ENCODE assay signal across 8 mouse cellular contexts in the genomic region with DNA sequence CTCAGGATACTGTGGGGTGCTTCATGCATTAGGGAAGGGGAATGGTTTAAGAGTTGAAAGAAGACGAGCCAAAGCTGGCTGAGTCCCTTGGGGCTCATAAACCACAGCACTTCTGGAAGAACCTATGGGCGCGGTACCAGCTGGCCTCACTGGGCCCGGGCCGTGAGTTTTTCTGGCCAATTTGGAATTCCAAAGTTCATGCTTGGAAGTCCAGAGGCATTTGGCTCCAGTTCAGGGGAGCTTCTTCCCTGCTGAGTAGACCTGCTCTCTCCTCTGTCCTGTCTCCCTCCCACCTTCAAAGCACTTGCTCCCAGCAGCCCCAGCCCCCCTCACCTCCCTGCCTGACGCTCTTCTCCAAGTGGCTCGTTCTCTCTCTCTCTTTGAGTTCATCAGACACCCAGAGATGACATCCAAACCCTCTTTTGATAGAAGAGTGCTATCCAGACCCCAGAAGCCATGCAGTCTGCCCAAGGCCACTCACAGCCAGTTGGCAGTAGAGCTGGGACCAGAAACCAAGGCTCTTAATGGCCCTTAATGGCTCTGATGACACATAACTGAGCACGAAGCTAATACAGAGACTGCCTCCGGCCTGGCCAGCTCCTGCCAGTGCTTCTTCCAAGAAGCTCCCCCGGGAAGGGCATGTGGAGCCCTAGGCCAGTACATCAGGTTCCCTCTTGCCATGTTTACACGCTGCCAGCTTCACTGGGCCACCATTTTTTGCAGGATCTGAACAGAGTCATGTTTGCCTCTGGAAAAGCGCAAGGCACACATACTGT.
DNase-seq lines count a peak whose midpoint lies in the region; ATAC-seq lines count a peak whose summit lies in the region.

No protein-coding gene starts in this region.

- H3K36me3 ChIP-seq in midbrain, embryonic 12.5 days: 0 out of 2 replicates have a peak, but pooled peaks cover 4% of the 10 kb centered on the region
- H3K36me3 ChIP-seq in midbrain, embryonic 11.5 days (ENCODE audit: control insufficient read depth, insufficient read depth, low read length): no peaks in the 10 kb centered on the region
- peaks cover 45% of the 10 kb centered on the region for H3K36me3 ChIP-seq in hindbrain, embryonic 10.5 days
- no peaks in the 10 kb centered on the region for H3K36me3 ChIP-seq in neural tube, embryonic 14.5 days (ENCODE audit: control insufficient read depth, insufficient read depth, low read length)

- 88% methylated on average over 12 of the region's 12 CpGs for WGBS in midbrain, embryonic 12.5 days
- WGBS in midbrain, embryonic 11.5 days: 94% methylated on average over 12 of the region's 12 CpGs
- 92% methylated on average over 12 of the region's 12 CpGs for WGBS in hindbrain, embryonic 10.5 days
- WGBS in neural tube, embryonic 14.5 days: 64% methylated on average over 12 of the region's 12 CpGs

- H3K27ac ChIP-seq in midbrain, embryonic 12.5 days (replicated peaks): peak overlapping the region; percentile 79
- no peak overlapping the region for H3K27ac ChIP-seq in midbrain, embryonic 11.5 days (ENCODE audit: low read depth, low read length)
- H3K27ac ChIP-seq in hindbrain, embryonic 10.5 days: peak overlapping the region; percentile 74
- H3K27ac ChIP-seq in neural tube, embryonic 14.5 days (ENCODE audit: low read depth, low read length): no peak overlapping the region

- no peak for ATAC-seq in midbrain, embryonic 12.5 days (ENCODE audit: low FRiP score, low read depth)
- ATAC-seq in midbrain, embryonic 11.5 days (ENCODE audit: low FRiP score): no peak
- peak; percentile 58 for ATAC-seq in neural tube, embryonic 14.5 days (ENCODE audit: low read depth)
- ATAC-seq in cerebellum, adult (ENCODE audit: insufficient number of reproducible peaks, low FRiP score, low TSS enrichment): no peak

- peaks cover 71% of the 10 kb centered on the region for H3K4me1 ChIP-seq in midbrain, embryonic 12.5 days
- H3K4me1 ChIP-seq in midbrain, embryonic 11.5 days (ENCODE audit: control insufficient read depth, insufficient read depth, low read length): peaks cover 54% of the 10 kb centered on the region
- peaks cover 82% of the 10 kb centered on the region for H3K4me1 ChIP-seq in hindbrain, embryonic 10.5 days (replicated peaks)
- H3K4me1 ChIP-seq in neural tube, embryonic 14.5 days (ENCODE audit: control insufficient read depth, insufficient read depth, low read length): peaks cover 28% of the 10 kb centered on the region

- no peak overlapping the region for H3K4me2 ChIP-seq in midbrain, embryonic 12.5 days (replicated peaks)
- no peak overlapping the region for H3K4me2 ChIP-seq in midbrain, embryonic 11.5 days
- H3K4me2 ChIP-seq in neural tube, embryonic 14.5 days (ENCODE audit: low read depth, low read length): no peak overlapping the region

- H3K4me3 ChIP-seq in midbrain, embryonic 12.5 days: no peak overlapping the region
- H3K4me3 ChIP-seq in midbrain, embryonic 11.5 days (ENCODE audit: low read depth, low read length): no peak overlapping the region
- no peak overlapping the region for H3K4me3 ChIP-seq in hindbrain, embryonic 10.5 days
- no peak overlapping the region for H3K4me3 ChIP-seq in neural tube, embryonic 14.5 days (ENCODE audit: low read depth, low read length)

- DNase-seq in cerebellum, postnatal 10 days: peak; percentile 55 to 65
- DNase-seq in cerebellum, adult 11-12 months: no peak
- no peak for DNase-seq in midbrain, embryonic 11.5 days (ENCODE audit: low spot score, missing footprints)
- DNase-seq in hindbrain, embryonic 10.5 days (ENCODE audit: low spot score): no peak
- DNase-seq in T-cell, adult 2 months (ENCODE audit: low spot score): no peak

- H3K27me3 ChIP-seq in midbrain, embryonic 12.5 days: no peaks in the 10 kb centered on the region
- no peaks in the 10 kb centered on the region for H3K27me3 ChIP-seq in midbrain, embryonic 11.5 days (ENCODE audit: control insufficient read depth, insufficient read depth, low read length)
- no peaks in the 10 kb centered on the region for H3K27me3 ChIP-seq in hindbrain, embryonic 10.5 days (ENCODE audit: insufficient read depth, poor library complexity, severe bottlenecking)
- no peaks in the 10 kb centered on the region for H3K27me3 ChIP-seq in neural tube, embryonic 14.5 days (ENCODE audit: control insufficient read depth, insufficient read depth, low read length)

- no peaks in the 10 kb centered on the region for H3K9me3 ChIP-seq in midbrain, embryonic 12.5 days
- no peaks in the 10 kb centered on the region for H3K9me3 ChIP-seq in midbrain, embryonic 11.5 days (ENCODE audit: control insufficient read depth, low read length)
- no peaks in the 10 kb centered on the region for H3K9me3 ChIP-seq in hindbrain, embryonic 10.5 days
- no peaks in the 10 kb centered on the region for H3K9me3 ChIP-seq in neural tube, embryonic 14.5 days (ENCODE audit: control insufficient read depth, low read length)

- H3K9ac ChIP-seq in midbrain, embryonic 12.5 days (replicated peaks): no peak overlapping the region
- no peak overlapping the region for H3K9ac ChIP-seq in midbrain, embryonic 11.5 days (ENCODE audit: low read length)
- no peak overlapping the region for H3K9ac ChIP-seq in neural tube, embryonic 14.5 days (replicated peaks; ENCODE audit: low read depth, low read length)

Comparison
In these comparisons a context has a peak if more than half of its experiments do, and no peak if none do; other contexts are left out.
1. DNase-seq: peak in cerebellum, postnatal 10 days (2 of 2); none in cerebellum, adult 11-12 months (single experiment), midbrain, embryonic 11.5 days (single experiment), hindbrain, embryonic 10.5 days (single experiment) and T-cell, adult 2 months (single experiment).
2. H3K27ac ChIP-seq: peak in midbrain, embryonic 12.5 days (single experiment) and hindbrain, embryonic 10.5 days (single experiment); none in midbrain, embryonic 11.5 days (single experiment) and neural tube, embryonic 14.5 days (single experiment).